9 mouse cellular contexts compared by ENCODE assay signal in the genomic region with DNA sequence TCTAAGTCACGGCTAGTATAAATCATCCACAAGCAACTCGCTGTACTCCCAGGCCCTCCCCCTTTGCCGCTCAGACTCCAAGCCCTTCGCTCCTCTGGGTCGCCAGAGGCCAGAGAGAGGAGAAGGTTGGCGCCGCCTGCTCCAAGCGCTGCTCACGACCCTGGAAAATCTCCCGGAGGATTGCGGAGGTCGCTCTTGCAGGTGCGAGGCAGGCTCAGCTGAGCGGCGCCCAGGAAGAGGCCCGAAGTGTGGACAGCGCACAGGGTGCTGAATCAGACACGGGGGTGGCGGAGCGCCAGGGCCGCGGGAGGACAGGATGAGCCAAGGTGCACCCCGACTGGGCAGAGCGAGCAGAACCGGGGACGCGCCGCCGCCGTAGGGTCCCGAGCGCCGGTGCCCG. TPM values are rescaled to one million over a fixed set of nuclear protein-coding genes. Genes with fewer than 3 reads are reported as not detected.
DNase-seq lines count a peak whose midpoint lies in the region; ATAC-seq and TF ChIP-seq lines count a peak whose summit lies in the region.
"Had no signal": no experiment of that assay in that cellular context is flagged by ENCODE, and none has a peak within 500 bp of the region (broad histone marks: within the 10 kb centered on the region; RNA-seq: fewer than 3 reads in every experiment).

No protein-coding gene starts in this region.

- peak; percentile 62 for ATAC-seq in megakaryocyte-erythroid progenitor cell, adult 5-6 weeks (replicated peaks; ENCODE audit: low FRiP score, low TSS enrichment, poor library complexity, severe bottlenecking)

- no peaks in the 10 kb centered on the region for H3K4me1 ChIP-seq in ES-Bruce4 (ENCODE audit: control insufficient read depth, insufficient read depth, low read length)
- peaks cover 39% of the 10 kb centered on the region for H3K4me1 ChIP-seq in forebrain, embryonic 10.5 days
- peaks cover 55% of the 10 kb centered on the region for H3K4me1 ChIP-seq in limb, embryonic 10.5 days

- peak overlapping the region; percentile 88 for H3K9ac ChIP-seq in ES-Bruce4 (ENCODE audit: low read depth, poor library complexity, severe bottlenecking)

- no peak for TF ChIP-seq CTCF in ES-Bruce4 (IDR thresholded peaks at IDR 0.05; ENCODE audit: low read depth, low read length)

- TF ChIP-seq EP300 in ES-Bruce4 (IDR thresholded peaks at IDR 0.05; ENCODE audit: insufficient read depth, low read depth, low read length), result no peak

- H3K4me3 ChIP-seq in ES-Bruce4 (ENCODE audit: low read depth, low read length), result peak overlapping the region; percentile 48
- peak overlapping the region; percentile 73 for H3K4me3 ChIP-seq in forebrain, embryonic 10.5 days
- H3K4me3 ChIP-seq in limb, embryonic 10.5 days, result peak overlapping the region; percentile 80

- WGBS in forebrain, embryonic 10.5 days, result under 1% methylated on average over 33 of the region's 34 CpGs
- WGBS in limb, embryonic 10.5 days, result under 1% methylated on average over 34 of the region's 34 CpGs

- TF ChIP-seq POLR2A in ES-Bruce4 (IDR thresholded peaks at IDR 0.05; ENCODE audit: insufficient read depth, low read length), result no peak

- peaks cover 2% of the 10 kb centered on the region for H3K27me3 ChIP-seq in ES-Bruce4 (ENCODE audit: control insufficient read depth, insufficient read depth, low read length, poor library complexity, severe bottlenecking)
- H3K27me3 ChIP-seq in forebrain, embryonic 10.5 days (ENCODE audit: poor library complexity, severe bottlenecking), result peaks cover 89% of the 10 kb centered on the region
- peaks cover 69% of the 10 kb centered on the region for H3K27me3 ChIP-seq in limb, embryonic 10.5 days (ENCODE audit: low read depth, poor library complexity, severe bottlenecking)

- no peak overlapping the region for H3K27ac ChIP-seq in ES-Bruce4 (ENCODE audit: insufficient read depth, low read length)
- peak overlapping the region; percentile 71 for H3K27ac ChIP-seq in forebrain, embryonic 10.5 days
- H3K27ac ChIP-seq in limb, embryonic 10.5 days, result peak overlapping the region; percentile 75

- H3K9me3 ChIP-seq in ES-Bruce4 (replicated peaks; ENCODE audit: control insufficient read depth, insufficient read depth, low read length, poor library complexity, severe bottlenecking), result no peaks in the 10 kb centered on the region
- 0 out of 2 replicates have a peak, but pooled peaks cover 3% of the 10 kb centered on the region for H3K9me3 ChIP-seq in forebrain, embryonic 10.5 days
- no peaks in the 10 kb centered on the region for H3K9me3 ChIP-seq in limb, embryonic 10.5 days (replicated peaks)

- peak; percentile 88 for DNase-seq in adrenal gland, postnatal 10 days
- peak; percentile 48 for DNase-seq in forebrain, embryonic 10.5 days (ENCODE audit: extremely low spot score, low spot score)
- peak; percentile 82 for DNase-seq in heart, postnatal 4 days
- DNase-seq in limb, embryonic 10.5 days (ENCODE audit: low spot score), result peak; percentile 64
- peak; percentile 27 for DNase-seq in spleen, adult 12 weeks (ENCODE audit: low spot score)
- DNase-seq in layer of hippocampus, adult 11-12 months (ENCODE audit: low spot score), result no peak

- H3K36me3 ChIP-seq in ES-Bruce4 (ENCODE audit: control insufficient read depth, insufficient read depth, low read length, poor library complexity, severe bottlenecking), result no peaks in the 10 kb centered on the region
- H3K36me3 ChIP-seq in forebrain, embryonic 10.5 days (replicated peaks), result no peaks in the 10 kb centered on the region
- H3K36me3 ChIP-seq in limb, embryonic 10.5 days, result no peaks in the 10 kb centered on the region

RNA-seq across cellular contexts. Expression of a gene that starts 1.0 kb away (rescaled TPM):
- 8.1 and 11.4 TPM in 2 replicates for polyA plus RNA-seq in ES-Bruce4 (2011; ENCODE audit: insufficient read depth, insufficient read length, low read depth, missing spikeins)
- 1 to 10 TPM; 4.1 to 4.4 TPM for total RNA-seq in adrenal gland, postnatal 10 days (2021)
- 0.31 and 0.43 TPM in 2 replicates for polyA plus RNA-seq in forebrain, embryonic 10.5 days (2016; fragmentation: Nextera tagmentation; extraction: Ambion mirVana)
- total RNA-seq in heart, postnatal 4 days (2021), result 1 to 10 TPM; 5.5 to 6.6 TPM
- polyA plus RNA-seq in limb, embryonic 10.5 days (2016; fragmentation: Nextera tagmentation; extraction: Ambion mirVana), result 1.9 and 2.6 TPM in 2 replicates
- total RNA-seq in megakaryocyte-erythroid progenitor cell, adult 5-6 weeks (2014; fragmentation: Nextera tagmentation), result not detected in 2 replicates
- not detected in 2 replicates for total RNA-seq in megakaryocyte-erythroid progenitor cell, adult 5-6 weeks (2017)
- polyA plus RNA-seq: erythroblast, embryonic 14.5 days had no signal

RNA-seq across cellular contexts. Expression of a gene that starts 35.2 kb away (rescaled TPM):
- polyA plus RNA-seq in ES-Bruce4 (2011; ENCODE audit: insufficient read depth, insufficient read length, low read depth, missing spikeins), result 137 and 139 TPM in 2 replicates
- 100 to 1,000 TPM; 160 to 163 TPM for total RNA-seq in adrenal gland, postnatal 10 days (2021)
- polyA plus RNA-seq in forebrain, embryonic 10.5 days (2016; fragmentation: Nextera tagmentation; extraction: Ambion mirVana), result 64.2 and 67.3 TPM in 2 replicates
- total RNA-seq in heart, postnatal 4 days (2021), result 100 to 1,000 TPM; 104 to 111 TPM
- 92.0 and 94.3 TPM in 2 replicates for polyA plus RNA-seq in limb, embryonic 10.5 days (2016; fragmentation: Nextera tagmentation; extraction: Ambion mirVana)
- total RNA-seq in megakaryocyte-erythroid progenitor cell, adult 5-6 weeks (2014; fragmentation: Nextera tagmentation), result 86.1 and 86.4 TPM in 2 replicates
- 101 and 113 TPM in 2 replicates for total RNA-seq in megakaryocyte-erythroid progenitor cell, adult 5-6 weeks (2017)

RNA-seq across cellular contexts. Expression of a gene that starts 42.4 kb away (rescaled TPM):
- 76.1 and 79.9 TPM in 2 replicates for polyA plus RNA-seq in ES-Bruce4 (2011; ENCODE audit: insufficient read depth, insufficient read length, low read depth, missing spikeins)
- 10 to 100 TPM; 86.6 to 97.6 TPM for total RNA-seq in adrenal gland, postnatal 10 days (2021)
- polyA plus RNA-seq in forebrain, embryonic 10.5 days (2016; fragmentation: Nextera tagmentation; extraction: Ambion mirVana), result 116 and 119 TPM in 2 replicates
- total RNA-seq in heart, postnatal 4 days (2021), result 10 to 100 TPM; 21.1 to 26.1 TPM
- polyA plus RNA-seq in limb, embryonic 10.5 days (2016; fragmentation: Nextera tagmentation; extraction: Ambion mirVana), result 130 and 157 TPM in 2 replicates
- total RNA-seq in megakaryocyte-erythroid progenitor cell, adult 5-6 weeks (2014; fragmentation: Nextera tagmentation), result 130 and 136 TPM in 2 replicates
- total RNA-seq in megakaryocyte-erythroid progenitor cell, adult 5-6 weeks (2017), result 69.1 and 154 TPM in 2 replicates

RNA-seq across cellular contexts. Expression of a gene that starts 58.5 kb away (rescaled TPM):
- 35.5 and 36.9 TPM in 2 replicates for polyA plus RNA-seq in ES-Bruce4 (2011; ENCODE audit: insufficient read depth, insufficient read length, low read depth, missing spikeins)
- 10 to 100 TPM; 31.8 to 34.1 TPM for total RNA-seq in adrenal gland, postnatal 10 days (2021)
- 75.4 and 77.6 TPM in 2 replicates for polyA plus RNA-seq in forebrain, embryonic 10.5 days (2016; fragmentation: Nextera tagmentation; extraction: Ambion mirVana)
- 10 to 100 TPM; 21.7 to 25.9 TPM for total RNA-seq in heart, postnatal 4 days (2021)
- polyA plus RNA-seq in limb, embryonic 10.5 days (2016; fragmentation: Nextera tagmentation; extraction: Ambion mirVana), result 77.0 and 78.3 TPM in 2 replicates
- total RNA-seq in megakaryocyte-erythroid progenitor cell, adult 5-6 weeks (2014; fragmentation: Nextera tagmentation), result 13.8 and 15.5 TPM in 2 replicates
- 7.1 and 12.7 TPM in 2 replicates for total RNA-seq in megakaryocyte-erythroid progenitor cell, adult 5-6 weeks (2017)

Comparison
In these comparisons a context has a peak if more than half of its experiments do, and no peak if none do; other contexts are left out.
1. RNA of a gene that starts 1.0 kb away (total RNA-seq): 5.5 to 6.6 TPM in heart, postnatal 4 days and 4.1 to 4.4 TPM in adrenal gland, postnatal 10 days; not detected in megakaryocyte-erythroid progenitor cell, adult 5-6 weeks; every median in the first group is over 4 times any median in the second.
2. Peak in every context shown above with its lines, with median percentiles within 50 percentile points of each other: H3K4me3 ChIP-seq.